Mouse (Mus musculus) v-Abl transformed pro-B cells (cell line): ENCODE measurements at regions not wholly inside any gene's neighbourhood (a gene's known extent, or its start where the extent isn't known, plus 50 kb on each side); places are given as distances from the start of the nearest gene placed in this dataset.

Source experiments
- in situ Hi-C, 2 experiments: fragments of 400-800 bp; cut with MboI; formaldehyde crosslinking; loops; one replicate each; pipeline ENCODE4 v1.15.1; 2025; ENCODE audit not compliant: unreplicated experiment in 2 of 2

DNA sequence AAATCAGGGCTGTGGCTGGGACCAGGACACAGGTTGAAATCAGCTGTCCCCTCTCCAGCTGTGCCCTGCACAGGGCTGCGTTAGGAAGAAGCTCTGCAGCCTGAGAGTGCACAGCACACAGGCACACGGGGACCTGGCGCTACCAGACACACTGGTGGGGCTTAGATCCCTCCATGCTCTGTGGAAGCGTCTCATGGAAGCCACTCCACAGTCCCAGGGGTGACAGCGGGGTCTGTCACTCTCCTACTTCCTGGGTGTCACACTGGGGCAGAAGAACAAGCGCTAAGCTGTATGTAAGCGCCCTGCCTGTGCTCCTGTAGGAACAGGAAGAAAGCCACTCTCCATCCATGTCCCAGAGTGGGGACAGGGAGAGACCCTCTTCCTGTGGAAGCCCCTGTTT is 267.8 kb downstream of the Prex1 start:
- in situ Hi-C loops, result loop anchor here in 1 of 2 experiments (25.0 kb wide), 1 partner anchor 334 kb away; no protein-coding TSS in a partner anchor

DNA sequence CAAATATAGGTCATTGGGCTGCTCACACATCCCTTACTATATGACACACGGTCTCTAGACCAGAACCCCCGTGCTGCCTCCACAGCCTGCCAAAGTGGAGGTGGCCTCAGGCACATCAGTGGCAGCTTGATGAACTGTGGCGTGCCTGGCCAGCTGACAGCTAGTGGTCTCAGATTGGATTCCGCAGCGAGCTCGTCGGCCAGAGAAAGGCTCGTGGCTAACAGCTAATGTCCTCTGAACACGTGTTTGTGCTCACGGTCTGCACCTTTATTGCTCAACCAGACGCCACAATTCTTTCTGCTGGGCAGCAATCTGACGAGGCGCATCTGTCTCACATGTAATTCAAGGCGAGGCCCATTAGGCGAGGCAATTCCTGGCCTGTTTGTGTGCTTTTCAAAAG is 270.6 kb downstream of the Prex1 start:
- in situ Hi-C loops, result loop anchor here (5.0 to 25.0 kb wide), 3 partner anchors 109 to 336 kb away; no protein-coding TSS in a partner anchor

DNA sequence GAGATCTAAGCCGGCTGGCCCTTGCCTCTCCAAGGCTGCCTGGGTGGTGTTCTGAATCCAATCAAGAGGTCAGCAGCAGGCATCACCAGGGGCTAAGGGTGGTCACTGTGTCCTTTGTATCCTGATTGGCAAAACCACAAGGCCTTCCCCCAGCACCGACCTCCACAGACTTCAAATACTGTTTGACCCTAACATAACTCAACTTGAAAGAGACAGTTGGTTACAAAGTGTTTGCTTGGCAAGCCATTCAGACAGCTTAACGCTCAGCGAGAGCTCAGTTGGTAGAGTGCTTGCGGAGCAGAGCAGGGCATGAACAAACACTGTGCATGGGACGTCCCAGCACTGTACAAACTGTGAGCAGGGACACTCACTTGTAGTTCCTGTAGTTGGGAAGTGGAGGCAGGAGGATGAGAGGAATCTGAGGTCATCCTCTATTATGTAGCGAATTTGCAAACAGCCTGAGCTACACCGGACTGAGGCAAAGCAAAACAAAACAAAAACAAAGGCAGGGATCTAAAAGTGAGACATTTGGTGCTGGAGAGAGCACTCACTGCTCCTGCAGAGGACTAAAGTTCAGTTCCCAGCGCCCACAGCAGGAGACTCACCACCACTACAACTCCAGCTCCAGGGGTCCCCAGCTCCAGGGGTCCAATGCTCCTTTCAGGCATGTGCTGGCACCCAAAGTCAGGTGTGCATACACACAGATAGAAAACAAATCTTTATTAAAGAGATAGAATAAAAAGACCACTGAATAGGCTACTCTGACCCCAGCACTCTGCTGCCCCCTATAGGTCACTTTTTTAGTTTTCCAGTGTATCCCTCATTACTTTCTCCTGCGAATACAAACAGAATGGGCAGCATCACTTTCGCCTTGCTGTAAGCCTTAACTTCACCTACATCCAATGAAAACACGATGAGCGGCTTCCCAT is 273.5 kb downstream of the Prex1 start:
- in situ Hi-C loops, result loop anchor here (5.0 to 25.0 kb wide), 3 partner anchors 112 to 333 kb away; no protein-coding TSS in a partner anchor

DNA sequence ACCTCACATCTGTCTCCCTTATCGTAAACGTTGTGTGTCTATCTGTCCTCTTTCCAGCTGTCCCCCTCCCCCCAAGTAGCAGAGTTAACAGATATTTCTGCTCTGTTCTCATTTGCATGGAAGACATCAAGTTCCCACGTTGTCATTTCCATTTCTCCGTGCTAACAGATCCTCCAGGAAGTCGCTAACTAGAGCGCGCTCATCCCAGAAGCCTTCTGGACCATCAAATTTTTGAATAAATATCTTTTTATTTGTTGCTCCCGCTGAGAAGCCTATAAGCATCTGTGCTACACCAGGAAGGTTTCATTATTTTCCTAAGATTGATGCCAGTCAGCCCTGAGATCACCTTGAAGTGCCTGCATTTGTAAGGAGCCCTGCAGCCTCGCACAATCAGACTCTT is 275.4 kb downstream of the Prex1 start:
- in situ Hi-C loops, result loop anchor here in 1 of 2 experiments (25.0 kb wide), 1 partner anchor 326 kb away; no protein-coding TSS in a partner anchor

DNA sequence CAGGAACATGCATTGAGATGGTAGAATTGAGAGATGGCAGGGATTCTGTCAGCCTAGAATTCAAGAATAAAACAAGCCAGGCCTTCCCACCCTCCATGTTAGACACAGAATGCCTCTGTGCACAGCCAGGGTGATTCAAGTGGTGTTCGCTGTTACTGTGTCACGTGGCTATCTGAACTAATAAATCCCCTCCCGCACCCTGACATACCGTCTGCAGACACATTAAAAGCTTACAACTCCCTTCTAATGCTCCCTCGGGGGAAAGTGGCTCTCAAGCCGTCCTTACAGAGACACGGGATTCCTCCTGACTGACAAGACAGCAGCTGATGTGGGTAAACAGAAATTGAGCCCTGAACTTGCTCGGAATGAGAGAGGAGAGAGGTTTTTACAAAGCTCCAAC is 279.1 kb downstream of the Prex1 start:
- in situ Hi-C loops, result loop anchor here in 1 of 2 experiments (25.0 kb wide), 1 partner anchor 322 kb away; no protein-coding TSS in a partner anchor

DNA sequence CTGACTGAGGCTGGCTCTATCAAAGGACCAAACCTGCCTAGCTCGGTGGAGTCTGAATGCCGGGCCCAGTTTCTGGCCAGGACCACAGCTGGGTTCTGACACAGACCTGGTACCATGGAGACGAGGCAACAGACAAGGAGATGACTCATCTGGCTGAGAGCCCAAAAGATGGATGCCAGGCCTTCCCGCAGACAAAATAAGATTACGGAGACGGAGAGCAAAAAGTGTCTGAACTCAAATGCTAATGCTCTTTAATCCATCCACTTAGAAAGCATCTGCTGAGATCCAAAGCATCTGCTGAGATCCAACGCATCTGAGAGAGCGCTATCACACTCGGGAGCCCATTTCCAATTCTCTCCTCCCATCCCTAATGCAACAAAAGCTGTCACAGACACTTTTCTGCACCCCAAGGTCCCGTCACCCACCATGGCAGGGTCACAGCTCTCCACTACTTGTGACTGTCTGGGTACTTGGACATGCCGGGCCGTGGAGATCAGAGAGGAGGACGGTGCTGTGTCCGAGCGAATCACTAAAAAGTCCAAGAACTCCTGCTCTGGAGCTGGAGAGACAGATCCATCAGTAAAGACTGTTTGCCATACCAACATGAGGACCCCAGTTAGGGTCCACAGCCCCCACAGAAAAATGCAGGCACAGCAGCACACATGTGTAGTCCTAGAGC is 278.3 kb upstream of the Sulf2 start:
- in situ Hi-C loops, result loop anchor here in 1 of 2 experiments (25.0 kb wide), 1 partner anchor 321 kb away; no protein-coding TSS in a partner anchor

DNA sequence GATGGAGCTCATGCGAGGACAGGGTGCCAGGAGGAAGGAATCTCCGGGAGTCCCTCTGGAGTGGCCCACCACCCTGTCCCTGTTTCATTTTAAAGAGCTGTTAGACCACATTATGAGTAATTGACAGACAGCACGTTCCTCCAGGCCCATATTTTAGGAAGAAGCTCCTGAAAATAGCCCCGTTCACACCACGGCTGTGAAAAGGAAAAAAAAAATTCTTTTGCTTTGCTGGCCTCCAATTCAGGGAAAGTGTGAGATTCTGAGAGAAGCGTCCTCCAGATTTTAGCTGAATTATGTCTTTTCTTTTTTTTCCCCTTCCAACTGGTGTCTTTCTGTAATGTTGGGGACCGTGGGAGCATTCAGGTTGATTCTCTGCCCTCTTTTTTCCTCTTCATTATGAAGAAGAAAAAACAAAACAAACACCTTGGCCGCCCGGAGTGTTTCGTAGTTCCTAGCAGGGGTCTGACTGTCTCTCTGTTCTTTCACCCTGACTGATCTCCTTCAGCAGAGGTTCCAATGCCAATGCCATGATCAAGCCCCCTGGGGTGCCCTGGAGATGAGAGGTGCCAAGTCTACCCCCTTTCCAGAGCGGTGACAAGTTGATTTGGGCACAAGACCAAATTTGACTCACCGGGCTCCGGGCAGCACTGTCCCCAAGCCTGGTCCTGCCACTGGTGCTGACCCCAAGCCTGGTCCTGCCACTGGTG is 277.6 kb upstream of the Sulf2 start:
- in situ Hi-C loops, result loop anchor here in 1 of 2 experiments (25.0 kb wide), 1 partner anchor 321 kb away; no protein-coding TSS in a partner anchor

DNA sequence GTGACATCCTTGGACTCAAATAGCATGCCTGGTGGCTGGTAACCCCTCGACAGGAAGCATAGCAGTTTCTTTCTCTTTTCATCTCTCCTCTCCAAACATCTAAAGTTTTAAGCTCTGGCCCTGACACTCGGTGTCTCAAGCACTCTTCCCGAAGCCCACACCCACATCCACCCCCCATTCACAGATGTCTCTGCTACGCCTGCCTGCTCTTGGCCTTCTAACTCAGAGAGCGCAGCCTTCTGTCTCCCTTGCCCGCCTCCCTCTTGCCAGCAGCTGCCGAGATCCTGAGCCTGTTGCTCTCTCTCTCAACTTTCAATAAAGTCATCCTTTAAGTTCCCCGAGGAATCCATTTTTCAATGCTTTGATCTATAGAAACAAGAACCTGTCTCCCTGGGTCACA is 277.1 kb upstream of the Sulf2 start:
- in situ Hi-C loops, result loop anchor here in 1 of 2 experiments (25.0 kb wide), 1 partner anchor 320 kb away; no protein-coding TSS in a partner anchor

DNA sequence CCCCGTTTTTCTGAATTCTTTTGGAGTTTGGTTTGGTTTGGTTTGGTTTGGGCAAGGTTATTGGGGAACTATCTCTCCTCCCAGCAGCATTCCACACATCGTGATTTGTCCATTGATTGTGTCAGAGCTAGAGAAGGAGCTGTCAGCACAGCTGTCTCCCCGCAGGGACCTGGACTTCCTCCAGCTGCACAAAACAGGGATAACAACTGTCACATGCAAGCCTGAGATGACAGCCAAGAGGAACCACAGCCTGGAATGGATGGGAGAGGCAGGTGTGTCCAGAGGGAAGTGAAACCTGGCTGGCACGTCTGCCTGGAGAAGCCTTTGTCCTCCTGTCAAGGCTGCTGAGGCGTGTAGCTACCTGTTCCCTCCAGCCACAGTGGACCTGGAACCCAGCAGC is 274.5 kb upstream of the Sulf2 start:
- in situ Hi-C loops, result loop anchor here in 1 of 2 experiments (25.0 kb wide), 1 partner anchor 318 kb away; no protein-coding TSS in a partner anchor

DNA sequence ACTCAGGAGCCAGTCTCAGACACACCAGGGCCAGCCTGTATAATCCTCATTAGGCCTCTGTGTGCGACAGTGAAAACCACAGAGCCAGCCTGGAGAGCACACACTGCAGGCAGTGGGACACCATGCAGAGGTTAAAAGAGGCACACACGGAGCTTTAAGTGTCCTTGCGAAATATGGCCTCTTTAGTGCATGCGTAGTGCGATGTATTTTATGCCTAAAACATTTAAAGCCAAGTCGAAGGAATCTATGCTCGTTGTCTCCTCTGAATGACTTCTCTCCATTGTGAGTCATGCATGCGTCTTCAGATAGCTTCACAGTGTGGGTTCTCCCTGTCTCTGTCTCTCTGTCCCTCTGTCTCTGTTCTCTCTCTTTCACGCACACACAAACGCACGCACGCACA is 274.0 kb upstream of the Sulf2 start:
- in situ Hi-C loops, result loop anchor here in 1 of 2 experiments (25.0 kb wide), 1 partner anchor 317 kb away; no protein-coding TSS in a partner anchor

DNA sequence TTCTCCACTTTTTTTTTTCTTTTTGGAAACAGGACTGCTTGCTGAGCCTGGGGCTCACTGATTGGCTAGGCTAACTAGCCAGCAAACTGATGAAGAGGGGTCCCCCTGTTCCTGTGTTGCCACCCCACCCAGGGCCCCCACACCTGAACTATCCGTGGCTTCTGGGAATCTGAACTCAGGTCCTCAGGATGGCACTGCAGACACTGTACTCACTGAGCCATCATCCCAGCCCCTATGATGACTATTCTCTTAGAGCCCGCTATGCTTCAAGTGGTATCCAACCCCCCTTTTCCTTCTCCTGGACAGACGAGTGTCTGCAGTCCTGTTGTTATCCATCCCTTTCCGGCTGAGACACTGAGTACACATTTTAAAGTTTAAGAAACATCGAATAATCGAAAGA is 271.9 kb upstream of the Sulf2 start:
- in situ Hi-C loops, result loop anchor here in 1 of 2 experiments (25.0 kb wide), 1 partner anchor 315 kb away; no protein-coding TSS in a partner anchor

DNA sequence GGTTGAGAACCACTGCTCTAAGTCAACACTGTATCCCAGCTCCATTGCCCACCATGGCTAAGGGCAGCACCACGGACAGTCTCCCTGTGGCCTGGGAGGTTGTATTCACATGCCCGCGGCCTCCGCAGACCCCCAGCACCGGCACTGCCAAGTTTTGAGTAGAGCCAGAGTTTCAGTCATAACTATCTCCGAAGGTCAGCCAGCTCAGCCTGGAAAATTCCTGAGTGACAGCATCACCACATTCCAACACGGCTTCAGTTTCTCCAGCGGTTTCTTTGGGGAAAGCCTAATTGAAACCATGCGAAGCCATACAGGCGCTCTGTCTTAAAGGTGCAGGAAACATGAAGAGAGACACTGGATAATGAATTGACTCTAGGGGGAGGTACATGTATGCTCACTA is 271.5 kb upstream of the Sulf2 start:
- in situ Hi-C loops, result loop anchor here in 1 of 2 experiments (25.0 kb wide), 1 partner anchor 315 kb away; no protein-coding TSS in a partner anchor

DNA sequence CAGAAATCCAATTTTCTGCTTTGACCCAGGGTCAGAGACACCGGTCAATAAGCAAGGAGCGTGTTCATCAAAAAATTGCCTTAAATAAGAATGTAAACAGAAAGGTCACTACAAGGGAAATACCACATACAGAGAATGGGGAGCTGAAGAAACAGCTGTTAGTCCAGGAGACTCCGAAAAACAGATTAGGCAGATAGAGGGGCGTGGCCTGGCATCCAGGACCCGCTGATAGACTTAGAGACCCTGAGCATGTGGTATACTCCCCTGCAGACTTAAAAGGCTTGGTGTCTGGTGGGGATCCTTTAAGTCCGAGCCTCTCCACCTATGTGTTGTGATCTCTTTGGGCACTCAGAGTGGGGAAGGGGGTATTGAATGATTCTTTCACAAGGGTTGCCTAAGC is 271.0 kb upstream of the Sulf2 start:
- in situ Hi-C loops, result loop anchor here in 1 of 2 experiments (25.0 kb wide), 1 partner anchor 314 kb away; no protein-coding TSS in a partner anchor

DNA sequence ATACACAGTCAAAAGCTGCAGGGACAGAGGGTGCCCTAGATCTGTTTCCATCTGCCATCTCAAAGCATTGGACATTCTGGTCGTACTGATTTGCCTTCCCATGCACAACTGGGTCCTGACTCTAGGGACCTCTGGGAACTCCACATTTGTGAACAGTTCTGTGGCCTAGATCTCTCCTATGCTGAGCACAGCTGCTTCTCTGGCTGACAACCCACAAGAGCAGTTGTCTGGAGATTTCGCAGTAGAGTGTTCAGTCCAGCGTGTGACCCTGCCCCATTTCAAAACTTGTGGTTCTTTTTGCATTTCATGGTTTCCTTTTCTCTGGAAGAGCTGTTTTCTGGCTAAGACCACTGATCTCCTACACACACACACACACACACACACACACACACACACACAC is 269.7 kb upstream of the Sulf2 start:
- in situ Hi-C loops, result loop anchor here in 1 of 2 experiments (25.0 kb wide), 1 partner anchor 313 kb away; no protein-coding TSS in a partner anchor

DNA sequence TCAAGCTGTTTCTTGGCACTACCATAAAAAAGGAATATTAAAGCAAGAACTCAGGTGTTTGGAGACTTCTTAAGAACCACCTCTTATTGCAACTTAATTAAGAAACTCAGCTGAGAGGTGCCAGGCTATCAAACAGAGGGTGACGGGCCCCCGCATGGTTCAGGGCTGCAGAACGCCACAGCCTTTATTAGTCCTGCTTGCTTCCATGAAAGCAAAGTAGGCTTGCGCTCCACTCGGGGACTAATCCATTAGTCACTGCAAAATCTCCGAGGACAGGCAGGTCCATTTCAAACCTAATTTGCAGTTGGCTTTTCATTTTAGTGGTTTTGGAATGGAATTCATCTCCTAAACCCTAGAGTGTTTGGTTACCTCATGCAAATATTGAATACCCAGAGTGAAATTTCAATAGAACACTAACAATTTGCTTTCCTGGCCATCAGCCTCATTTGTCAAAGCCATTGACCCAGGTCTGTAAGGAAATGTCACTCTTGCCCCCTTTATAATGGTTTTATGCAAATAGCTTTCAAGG is 267.7 kb upstream of the Sulf2 start:
- in situ Hi-C loops, result no loop called here

DNA sequence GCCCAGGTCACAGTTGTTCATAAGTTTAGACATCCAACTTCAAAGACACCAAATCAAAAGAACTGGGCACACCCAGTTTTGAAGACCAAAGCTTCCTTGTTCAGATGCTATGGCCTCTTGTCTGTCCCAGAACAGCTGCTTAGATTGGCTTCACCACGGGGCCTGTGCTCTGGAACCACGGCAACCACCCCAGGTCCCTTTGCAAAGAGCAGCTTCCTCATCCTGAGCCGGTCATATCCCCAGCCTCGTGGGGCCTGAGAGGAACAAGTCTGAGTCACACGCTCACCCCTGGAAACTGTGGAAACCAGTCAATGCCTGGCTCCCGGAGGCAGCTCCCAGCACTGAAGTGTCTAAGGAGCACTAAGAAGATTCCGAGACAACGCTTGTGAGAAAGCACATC is 264.8 kb upstream of the Sulf2 start:
- in situ Hi-C loops, result no loop called here

DNA sequence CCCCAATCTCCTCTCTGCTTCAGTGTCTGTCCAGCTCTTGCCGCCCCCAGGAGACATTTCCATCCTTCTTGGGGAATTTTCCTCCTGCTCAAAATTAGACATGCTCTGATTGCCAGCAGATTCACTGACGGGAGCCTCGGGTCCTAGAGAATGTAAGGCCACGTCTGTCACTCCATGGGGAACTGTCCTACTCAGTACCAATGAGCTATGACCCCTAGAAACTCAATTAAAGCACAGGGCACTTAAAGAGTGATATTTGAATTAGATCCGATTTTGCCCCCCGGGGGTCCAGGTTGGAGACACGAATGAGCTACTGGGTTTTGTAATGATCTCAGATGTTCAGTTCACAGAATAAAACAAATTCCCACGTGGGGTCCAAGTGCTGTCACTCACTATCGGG is 263.8 kb upstream of the Sulf2 start:
- in situ Hi-C loops, result no loop called here

DNA sequence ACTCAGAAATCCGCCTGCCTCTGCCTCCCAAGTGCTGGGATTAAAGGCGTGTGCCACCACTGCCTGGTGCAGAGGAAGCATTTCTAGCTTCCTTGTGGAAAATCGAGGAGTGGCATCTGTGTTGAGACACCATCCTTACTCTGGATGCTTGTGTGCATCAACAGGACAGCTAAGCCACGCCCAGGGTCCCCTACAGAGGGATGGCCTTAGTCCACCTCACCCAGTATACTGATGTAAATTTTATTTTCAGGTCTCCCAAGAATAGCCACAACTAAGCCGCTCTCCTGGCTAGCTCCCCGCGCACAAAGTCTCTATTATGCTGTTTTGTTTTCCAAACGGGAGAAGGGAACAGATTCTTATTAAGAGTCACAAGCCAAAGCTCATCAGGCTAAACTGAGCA is 262.8 kb upstream of the Sulf2 start:
- in situ Hi-C loops, result no loop called here

DNA sequence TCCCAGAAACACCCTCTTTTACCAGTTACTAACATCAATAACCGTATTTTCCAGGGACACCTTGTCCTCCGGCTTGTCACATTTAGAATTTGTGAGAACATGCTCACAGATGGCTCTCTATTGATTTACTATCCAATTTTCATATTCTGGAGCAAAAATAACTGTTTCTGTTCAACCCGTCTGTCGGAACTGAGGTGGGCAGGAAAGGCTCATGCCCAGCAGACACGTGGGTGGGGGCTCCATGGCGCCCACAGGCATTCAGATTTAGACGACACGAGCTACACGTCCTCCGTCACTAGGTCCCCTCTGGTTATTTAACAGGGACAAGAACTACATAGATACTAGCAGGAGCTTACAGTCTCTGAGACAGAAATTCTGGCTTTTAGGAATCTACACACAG is 262.2 kb upstream of the Sulf2 start:
- in situ Hi-C loops, result no loop called here

DNA sequence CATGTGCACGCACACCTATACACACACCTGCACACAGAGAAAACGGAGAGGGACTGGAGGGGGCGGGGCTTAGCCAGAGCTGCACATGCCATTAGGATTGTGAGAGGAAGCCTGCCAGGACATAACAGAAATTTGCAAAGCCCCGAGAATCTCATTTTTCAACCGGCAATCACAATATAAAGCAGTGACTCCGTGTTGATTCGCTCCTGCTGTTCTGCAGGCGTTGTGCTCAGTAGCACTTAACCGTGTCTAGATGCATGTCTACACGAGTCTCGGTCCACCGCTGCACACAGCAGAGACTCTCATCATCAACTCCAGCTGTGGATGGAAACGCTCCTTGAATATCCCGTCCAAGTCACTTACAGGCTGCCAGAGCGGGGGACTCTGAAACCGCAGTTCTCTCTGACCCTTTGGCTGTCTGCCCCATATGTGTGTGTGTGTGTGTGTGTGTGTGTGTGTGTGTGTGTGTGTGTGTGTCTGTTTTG is 260.1 kb upstream of the Sulf2 start:
- in situ Hi-C loops, result no loop called here
